Mouse (Mus musculus) MEL (cell line): ENCODE results near the gene Akt3. TPM values are rescaled to one million over a fixed set of nuclear protein-coding genes. Genes with fewer than 3 reads are reported as not detected.
A peak's percentile ranks its signal among the peaks of the same experiment; 100 is the strongest.

Source experiments
- DNase-seq: peaks from one replicate; pipeline ENCODE4 v3.0.0; 2011; ENCODE audit warnings: low read depth, low spot score
- H3K27ac ChIP-seq: 2 replicates; pipeline ENCODE4 v1.5.1; 2012; ENCODE audit warnings: low read depth, mild to moderate bottlenecking, control low read depth, low read length, moderate library complexity; ENCODE audit not compliant: control insufficient read depth
- H3K27me3 ChIP-seq, 2 experiments: fragments of 150-350 bp in 1 of 2; sonication (generic) in 1 of 2; 2 replicates each; pipeline ENCODE4 v1.6.1; 2012; ENCODE audit warnings: low read length in 2 of 2, mild to moderate bottlenecking in 2 of 2, improper control_type of control experiment in 1 of 2, moderate library complexity in 1 of 2; ENCODE audit not compliant: insufficient read depth in 2 of 2, control insufficient read depth in 1 of 2
- H3K36me3 ChIP-seq, 2 experiments: 2 replicates each; pipeline ENCODE4 v1.6.1; 2012 to 2014; ENCODE audit warnings: low read length in 2 of 2, improper control_type of control experiment in 1 of 2, inconsistent platforms in 1 of 2, mild to moderate bottlenecking in 1 of 2; ENCODE audit not compliant: insufficient read depth in 2 of 2, control insufficient read depth in 1 of 2
- H3K4me1 ChIP-seq, 2 experiments: fragments of 150-350 bp in 1 of 2; sonication (generic) in 1 of 2; 2 replicates each; pipeline ENCODE4 v1.6.1; 2012; ENCODE audit warnings: low read length in 2 of 2, improper control_type of control experiment in 1 of 2, mild to moderate bottlenecking in 1 of 2; ENCODE audit not compliant: insufficient read depth in 2 of 2, control insufficient read depth in 1 of 2
- H3K4me3 ChIP-seq, 2 experiments: fragments of 150-350 bp in 1 of 2; sonication (generic) in 1 of 2; 2 replicates each; pipeline ENCODE4 v1.5.1; 2012; ENCODE audit warnings: low read depth in 2 of 2, low read length in 2 of 2, mild to moderate bottlenecking in 2 of 2, moderate library complexity in 2 of 2, control low read depth in 1 of 2, improper control_type of control experiment in 1 of 2; ENCODE audit not compliant: control insufficient read depth in 1 of 2, insufficient read depth in 1 of 2
- H3K79me2 ChIP-seq: 2 replicates; pipeline ENCODE4 v1.6.1; 2012; ENCODE audit warnings: mild to moderate bottlenecking, low read length, moderate library complexity; ENCODE audit not compliant: control insufficient read depth, poor library complexity, insufficient read depth
- H3K9ac ChIP-seq: 2 replicates; pipeline ENCODE4 v1.6.1; 2012; ENCODE audit warnings: low read depth, mild to moderate bottlenecking, control low read depth, low read length, moderate library complexity; ENCODE audit not compliant: control insufficient read depth, poor library complexity, severe bottlenecking
- H3K9me3 ChIP-seq: fragments of 150-350 bp; sonication (generic); replicated peaks from 2 replicates; pipeline ENCODE4 v1.6.1; 2012; ENCODE audit warnings: mild to moderate bottlenecking, low read length, improper control_type of control experiment, moderate library complexity; ENCODE audit not compliant: insufficient read depth
- BHLHE40 ChIP-seq: IDR thresholded peaks from 2 replicates; pipeline ENCODE4 v1.6.1; 2012; ENCODE audit warnings: low read depth, mild to moderate bottlenecking, inconsistent platforms, low read length, improper control_type of control experiment, borderline replicate concordance
- CTCF ChIP-seq, 3 experiments: IDR thresholded peaks in 2 of 3; conservative IDR thresholded peaks in 1 of 3; 2 replicates each; pipeline ENCODE4 v1.5.1; 2011 to 2012; ENCODE audit warnings: low read length in 3 of 3, low read depth in 2 of 3, mild to moderate bottlenecking in 2 of 3, improper control_type of control experiment in 1 of 3, inconsistent platforms in 1 of 3, mixed read lengths in 1 of 3, moderate library complexity in 1 of 3; ENCODE audit not compliant: control insufficient read depth in 1 of 3, insufficient read depth in 1 of 3, poor library complexity in 1 of 3, severe bottlenecking in 1 of 3
- E2F4 ChIP-seq: IDR thresholded peaks from 2 replicates; pipeline ENCODE4 v1.6.1; 2011; ENCODE audit warnings: low read depth, low read length, improper control_type of control experiment, borderline replicate concordance
- ELF1 ChIP-seq: IDR thresholded peaks from 2 replicates; pipeline ENCODE4 v1.6.1; 2014; ENCODE audit warnings: low read depth, mild to moderate bottlenecking, inconsistent platforms, low read length, improper control_type of control experiment, moderate library complexity
- MAFK ChIP-seq: IDR thresholded peaks from 2 replicates; pipeline ENCODE4 v1.6.1; 2011; ENCODE audit warnings: low read depth, mild to moderate bottlenecking, low read length, improper control_type of control experiment, borderline replicate concordance
- MAZ ChIP-seq: IDR thresholded peaks from 2 replicates; pipeline ENCODE4 v1.6.1; 2012; ENCODE audit warnings: low read depth, mild to moderate bottlenecking, inconsistent platforms, low read length, improper control_type of control experiment
- MEF2A ChIP-seq: IDR thresholded peaks from 2 replicates; pipeline ENCODE4 v1.6.1; 2014; ENCODE audit warnings: low read depth, mild to moderate bottlenecking, inconsistent platforms, low read length, improper control_type of control experiment; ENCODE audit not compliant: poor library complexity, insufficient replicate concordance, severe bottlenecking; ENCODE audit errors: extremely low read depth
- MYB ChIP-seq: IDR thresholded peaks from 2 replicates; pipeline ENCODE4 v1.6.1; 2011; ENCODE audit warnings: mild to moderate bottlenecking, low read depth, low read length, improper control_type of control experiment
- POLR2AphosphoS5 ChIP-seq: IDR thresholded peaks from 2 replicates; pipeline ENCODE4 v1.6.1; 2012; ENCODE audit warnings: low read depth, borderline replicate concordance, mild to moderate bottlenecking, inconsistent platforms, low read length, moderate library complexity, mixed read lengths
- RAD21 ChIP-seq: IDR thresholded peaks from 2 replicates; pipeline ENCODE4 v1.6.1; 2011; ENCODE audit warnings: mild to moderate bottlenecking, low read depth, low read length, improper control_type of control experiment
- RCOR1 ChIP-seq: IDR thresholded peaks from 2 replicates; pipeline ENCODE4 v1.6.1; 2012; ENCODE audit warnings: low read depth, mild to moderate bottlenecking, inconsistent platforms, low read length, improper control_type of control experiment
- SIN3A ChIP-seq: IDR thresholded peaks from 2 replicates; pipeline ENCODE4 v1.6.1; 2012; ENCODE audit warnings: low read length, improper control_type of control experiment, inconsistent platforms
- TAL1 ChIP-seq: IDR thresholded peaks from 2 replicates; pipeline ENCODE4 v1.6.1; 2012; ENCODE audit warnings: mild to moderate bottlenecking, inconsistent platforms, low read length, moderate library complexity, mixed read lengths
- TBP ChIP-seq: IDR thresholded peaks from 2 replicates; pipeline ENCODE4 v1.8.0; 2011; ENCODE audit warnings: low read depth, low read length, improper control_type of control experiment
- TCF12 ChIP-seq: IDR thresholded peaks from 2 replicates; pipeline ENCODE4 v1.6.1; 2014; ENCODE audit warnings: low read depth, mild to moderate bottlenecking, inconsistent platforms, low read length, improper control_type of control experiment, moderate library complexity
- USF2 ChIP-seq, 2 experiments: IDR thresholded peaks; 2 replicates each; pipeline ENCODE4 v1.6.1; 2011 to 2012; ENCODE audit warnings: improper control_type of control experiment in 2 of 2, low read length in 2 of 2, borderline replicate concordance in 1 of 2, inconsistent platforms in 1 of 2, low read depth in 1 of 2, mild to moderate bottlenecking in 1 of 2; ENCODE audit not compliant: insufficient read depth in 1 of 2
- ZC3H11A ChIP-seq: IDR thresholded peaks from 2 replicates; pipeline ENCODE4 v1.6.1; 2012; ENCODE audit warnings: low read depth, mild to moderate bottlenecking, inconsistent platforms, low read length, improper control_type of control experiment
- ZMIZ1 ChIP-seq: IDR thresholded peaks from 2 replicates; pipeline ENCODE4 v1.6.1; 2012; ENCODE audit warnings: low read depth, mild to moderate bottlenecking, inconsistent platforms, low read length, improper control_type of control experiment, moderate library complexity
- polyA plus RNA-seq, 2 experiments: library from polyadenylated mRNA; stranded (reverse) in 1 of 2; unstranded in 1 of 2; fragments of >175 nt in 1 of 2; fragments of >200 nt in 1 of 2; gene quantifications; 2 replicates each; pipeline versions ENCODE4 v1.2.1 to v1.2.4; 2012; ENCODE audit warnings: low replicate concordance in 2 of 2, low read depth in 1 of 2; ENCODE audit not compliant: insufficient read length in 2 of 2, insufficient read depth in 1 of 2, missing spikeins in 1 of 2
- total RNA-seq: library from RNA; depleted of rRNA; stranded (reverse); fragments of 300-350 nt; gene quantifications from 2 replicates; pipeline ENCODE4 v1.2.3, GENCODE M21; 2012

Gene Akt3
- total and polyA plus RNA-seq, 3 experiments, result 3.5 to 6.2 TPM; not detected in 1

DNA sequence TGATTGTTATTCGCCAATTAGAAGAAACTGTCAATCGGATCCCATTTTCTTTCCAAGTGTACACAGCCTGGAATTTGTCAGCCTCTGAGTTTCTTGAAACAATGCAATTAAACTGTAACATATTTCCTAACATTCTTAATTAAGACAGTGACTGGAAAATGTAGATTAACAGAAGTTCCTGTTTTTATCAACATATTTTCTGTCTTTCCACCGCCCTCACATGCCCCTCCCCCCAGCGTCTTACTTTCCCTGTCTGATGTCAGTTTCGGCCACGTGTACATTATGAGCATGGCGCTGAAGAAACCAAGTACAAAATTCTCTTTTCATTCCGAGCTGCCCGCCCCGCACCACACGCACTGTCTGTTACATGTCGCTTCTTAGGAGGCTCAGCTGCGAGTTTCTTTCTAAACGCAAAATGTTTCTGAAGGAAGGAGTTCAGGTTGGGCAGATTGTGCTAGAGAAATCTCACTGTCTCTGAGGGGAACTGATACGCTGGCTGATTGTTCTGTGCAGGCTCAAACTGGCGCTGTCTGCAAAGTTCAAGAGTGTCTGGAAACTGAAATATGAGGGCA, 261.3 kb downstream of the Akt3 start (continued):
- TF ChIP-seq ELF1 (no peak), BHLHE40 (no peak)

DNA sequence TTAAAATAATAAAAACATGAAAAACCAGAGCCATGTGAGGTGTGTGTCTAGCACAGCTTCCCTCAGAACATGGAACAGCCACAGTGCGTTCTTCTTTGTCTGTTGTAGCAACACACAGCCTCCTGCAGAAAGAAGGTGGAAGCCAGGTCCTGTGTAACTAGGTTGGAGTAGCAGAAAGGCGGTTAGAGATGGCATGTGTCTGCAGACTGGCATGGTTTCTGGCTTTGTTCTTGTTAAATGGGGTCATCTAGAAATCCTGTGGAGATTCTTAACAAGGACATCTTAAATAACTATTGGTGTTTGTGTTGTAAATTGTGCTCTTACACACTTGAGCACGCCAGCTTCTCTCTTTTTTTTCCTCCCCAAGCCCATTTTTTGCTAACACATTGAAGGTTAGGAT, 261.8 kb downstream of the Akt3 start:
- H3K9ac ChIP-seq, result peak overlapping the region; percentile 63
- no peak for DNase-seq
- H3K27ac ChIP-seq, result peak overlapping the region; percentile 100
- no peaks in the 10 kb centered on the region for H3K9me3 ChIP-seq
- no peaks in the 10 kb centered on the region for H3K27me3 ChIP-seq
- no peaks in the 10 kb centered on the region for H3K79me2 ChIP-seq
- H3K4me3 ChIP-seq, result peak overlapping the region; percentile 24 to 80; a peak in 3 of 4 replicates
- no peak for TF ChIP-seq MAZ
- no peak for TF ChIP-seq TCF12
- no peak for TF ChIP-seq ZC3H11A
- no peak for TF ChIP-seq MEF2A
- H3K36me3 ChIP-seq, result peaks cover 0 to 22% of the 10 kb centered on the region in 2 experiments; a peak in 2 of 4 replicates
- peaks cover 10 to 23% of the 10 kb centered on the region in 2 experiments for H3K4me1 ChIP-seq

DNA sequence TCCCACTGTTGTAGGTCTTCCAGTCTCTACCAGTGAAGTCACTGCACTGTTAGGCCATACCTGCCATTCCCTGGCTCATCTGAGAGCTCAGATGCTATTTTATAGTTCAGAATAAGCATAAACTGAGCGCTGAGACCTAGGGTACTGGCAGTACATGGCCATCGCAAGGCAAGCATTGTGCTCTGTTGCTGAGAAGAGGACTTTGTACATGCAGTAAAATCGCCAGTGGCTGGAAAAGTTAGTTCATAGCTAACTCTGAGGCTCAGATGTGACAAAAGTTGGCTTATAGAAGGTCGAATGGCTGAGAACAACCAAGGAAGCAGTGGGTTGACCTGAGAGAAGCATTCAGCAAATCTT, 262.6 kb downstream of the Akt3 start:
- DNase-seq, result no peak
- Histone ChIP-seq H3K27ac (no peak overlapping the region), H3K36me3 (peaks cover 0 to 24% of the 10 kb centered on the region in 2 experiments; a peak in 2 of 4 replicates), H3K4me3 (no peak overlapping the region)
- TF ChIP-seq POLR2AphosphoS5, result no peak
- TF ChIP-seq, all 39 proteins: peak for 0
- H3K4me1 ChIP-seq, result peaks cover 10 to 23% of the 10 kb centered on the region in 2 experiments
- H3K9me3 ChIP-seq, result no peaks in the 10 kb centered on the region
- H3K79me2 ChIP-seq, result no peaks in the 10 kb centered on the region
- H3K27me3 ChIP-seq, result no peaks in the 10 kb centered on the region
- H3K9ac ChIP-seq, result no peak overlapping the region

DNA sequence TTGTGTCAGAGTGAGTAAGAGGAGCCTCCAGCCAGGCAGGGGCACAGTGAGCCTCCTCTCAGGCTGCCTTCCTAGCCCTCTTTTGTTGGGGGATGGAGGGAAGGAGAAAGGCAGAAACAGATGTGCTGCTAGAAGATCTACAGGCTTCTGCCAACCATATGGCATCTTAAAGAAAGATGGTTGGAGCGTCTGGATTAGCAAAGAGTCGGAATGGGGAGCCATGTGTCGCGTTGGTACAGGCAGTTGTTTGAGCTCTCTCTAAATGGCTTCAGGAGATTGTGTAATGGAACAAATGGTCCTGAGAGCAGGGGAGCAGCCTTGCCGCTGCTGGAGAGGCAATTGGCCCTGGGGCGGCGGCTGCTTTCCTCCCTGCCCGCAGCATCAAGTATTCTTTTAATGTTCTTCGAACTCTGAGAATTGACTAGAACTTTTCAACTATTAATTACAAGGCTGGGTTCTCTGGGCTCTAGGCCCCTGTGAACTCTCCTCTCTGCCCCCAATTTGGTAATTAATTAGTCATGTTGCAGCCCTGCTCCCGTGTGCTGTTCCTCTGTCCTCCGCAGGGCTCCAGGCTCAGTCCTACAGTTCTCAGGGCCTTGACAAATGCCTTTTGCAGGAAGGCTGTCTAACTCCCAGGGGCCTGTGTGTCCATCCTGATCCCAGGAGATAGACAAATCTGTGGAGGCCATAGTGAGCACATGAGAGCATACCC, 263.1 kb downstream of the Akt3 start:
- H3K79me2 ChIP-seq, result no peaks in the 10 kb centered on the region
- H3K36me3 ChIP-seq, result peaks cover 0 to 24% of the 10 kb centered on the region in 2 experiments; a peak in 2 of 4 replicates
- TF ChIP-seq TAL1, result no peak
- no peak for TF ChIP-seq CTCF (IDR thresholded peaks at IDR 0.05 in 2 of 3, conservative IDR thresholded peaks at IDR 0.05 in 1 of 3; ENCODE audit: control insufficient read depth in 1 of 3, insufficient read depth in 1 of 3, low read depth in 2 of 3, low read length in 3 of 3, poor library complexity in 1 of 3, severe bottlenecking in 1 of 3)
- TF ChIP-seq RAD21, result no peak
- TF ChIP-seq USF2 (IDR thresholded peaks at IDR 0.05; ENCODE audit: borderline replicate concordance in 1 of 2, insufficient read depth in 1 of 2, low read depth in 1 of 2, low read length in 2 of 2), result no peak
- no peak for TF ChIP-seq ZMIZ1
- no peak for TF ChIP-seq MYB
- no peak for TF ChIP-seq MEF2A
- no peak for TF ChIP-seq MAFK
- TF ChIP-seq E2F4, result no peak
- no peak for TF ChIP-seq RCOR1
- no peak for TF ChIP-seq SIN3A
- TF ChIP-seq TBP, result no peak
- no peak overlapping the region for H3K9ac ChIP-seq
- H3K4me1 ChIP-seq, result peaks cover 10 to 23% of the 10 kb centered on the region in 2 experiments
- H3K27me3 ChIP-seq, result no peaks in the 10 kb centered on the region
- DNase-seq, result no peak
- no peaks in the 10 kb centered on the region for H3K9me3 ChIP-seq
- H3K4me3 ChIP-seq, result no peak overlapping the region
- H3K27ac ChIP-seq, result no peak overlapping the region
